Mouse (Mus musculus) stomach, embryonic 14.5 days (tissue): Measurements from ENCODE around the gene Usp21. TPM values are rescaled to one million over a fixed set of nuclear protein-coding genes. Genes with fewer than 3 reads are reported as not detected.
"Not testable (repeated sequence)": the region's sequence is repeated elsewhere in the genome, so short reads cannot be mapped to it uniquely, and the experiment has no call there.

Source experiments
- ATAC-seq: fragments of 200-750 bp; cut with Nextera tagmentation; 2 replicates; pipeline ENCODE4 v1.8.0; 2017; ENCODE audit warnings: low read depth, moderate TSS enrichment; ENCODE audit not compliant: insufficient number of reproducible peaks, insufficient read depth, low FRiP score
- H3K27ac ChIP-seq: fragments of 300-500 bp; sonication (generic); 2 replicates; pipeline ENCODE4 v1.5.1; 2014; ENCODE audit warnings: mild to moderate bottlenecking, low read length, moderate library complexity, mixed read lengths
- H3K27me3 ChIP-seq: fragments of 300-500 bp; sonication (generic); 2 replicates; pipeline ENCODE4 v1.6.1; 2014; ENCODE audit warnings: low read length, control low read depth, mixed read lengths; ENCODE audit not compliant: control insufficient read depth, insufficient read depth
- H3K36me3 ChIP-seq: fragments of 300-500 bp; sonication (generic); 2 replicates; pipeline ENCODE4 v1.6.1; 2014; ENCODE audit warnings: mild to moderate bottlenecking, control low read depth, low read length, moderate library complexity, mixed read lengths; ENCODE audit not compliant: control insufficient read depth, insufficient read depth
- H3K4me1 ChIP-seq: fragments of 300-500 bp; sonication (generic); 2 replicates; pipeline ENCODE4 v1.6.1; 2014; ENCODE audit warnings: low read length, control low read depth, mixed read lengths; ENCODE audit not compliant: control insufficient read depth, insufficient read depth
- H3K4me2 ChIP-seq: fragments of 300-500 bp; sonication (generic); replicated peaks from 2 replicates; pipeline ENCODE4 v1.6.1; 2014; ENCODE audit warnings: low read depth, low read length, control low read depth
- H3K4me3 ChIP-seq: fragments of 300-500 bp; sonication (generic); 2 replicates; pipeline ENCODE4 v1.5.1; 2014; ENCODE audit warnings: low read depth, low read length, control low read depth
- H3K9ac ChIP-seq: fragments of 300-500 bp; sonication (generic); replicated peaks from 2 replicates; pipeline ENCODE4 v1.6.1; 2014; ENCODE audit warnings: low read depth, mild to moderate bottlenecking, control low read depth, low read length, moderate library complexity, mixed read lengths
- H3K9me3 ChIP-seq: fragments of 300-500 bp; sonication (generic); 2 replicates; pipeline ENCODE4 v1.6.1; 2016; ENCODE audit warnings: low read depth, low read length, control low read depth; ENCODE audit not compliant: control insufficient read depth
- WGBS: fragments of 180-500 bp; shearing (Covaris S2); extraction: QIAGEN DNeasy Blood & Tissue Kit; methylation state at CpG from one replicate; pipeline ENCODE4 v1.1.7; 2014; 5-methylcytosine and 5-hydroxymethylcytosine counted together
- polyA plus RNA-seq: library from polyadenylated mRNA; unstranded; fragments of >200 nt; fragmentation: Nextera tagmentation; extraction: Ambion mirVana; gene quantifications from 2 replicates; pipeline ENCODE4 v1.2.1, GENCODE M21; 2014

Usp21 gene
- polyA plus RNA-seq, 1 experiment from 2014 or later, result 70.6 TPM

GRCm38 (mm10) chr1:171321415-171321814 lies 33.6 kb upstream of the Usp21 start:
- H3K4me2 ChIP-seq, result no peak overlapping the region
- H3K4me1 ChIP-seq, result no peaks in the 10 kb centered on the region
- H3K4me3 ChIP-seq, result no peak overlapping the region
- no peaks in the 10 kb centered on the region for H3K9me3 ChIP-seq
- H3K36me3 ChIP-seq, result no peaks in the 10 kb centered on the region
- H3K27ac ChIP-seq, result no peak overlapping the region
- H3K9ac ChIP-seq, result no peak overlapping the region
- no peaks in the 10 kb centered on the region for H3K27me3 ChIP-seq
- no peak for ATAC-seq

GRCm38 (mm10) chr1:171320151-171320550 lies 32.4 kb upstream of the Usp21 start:
- no peak overlapping the region for H3K27ac ChIP-seq
- no peak overlapping the region for H3K9ac ChIP-seq
- H3K36me3 ChIP-seq, result no peaks in the 10 kb centered on the region
- H3K27me3 ChIP-seq, result no peaks in the 10 kb centered on the region
- H3K9me3 ChIP-seq, result no peaks in the 10 kb centered on the region
- no peak for ATAC-seq
- WGBS, result 27% methylated on average over 5 of the region's 5 CpGs
- H3K4me2 ChIP-seq, result no peak overlapping the region
- no peak overlapping the region for H3K4me3 ChIP-seq
- H3K4me1 ChIP-seq, result no peaks in the 10 kb centered on the region

GRCm38 (mm10) chr1:171319748-171320147 lies 32.0 kb upstream of the Usp21 start:
- WGBS, result 17% methylated on average over 7 of the region's 7 CpGs
- H3K4me1 ChIP-seq, result no peaks in the 10 kb centered on the region
- H3K9ac ChIP-seq, result no peak overlapping the region
- no peak overlapping the region for H3K27ac ChIP-seq
- ATAC-seq, result no peak
- H3K36me3 ChIP-seq, result no peaks in the 10 kb centered on the region
- H3K4me2 ChIP-seq, result no peak overlapping the region
- no peaks in the 10 kb centered on the region for H3K27me3 ChIP-seq
- no peaks in the 10 kb centered on the region for H3K9me3 ChIP-seq
- no peak overlapping the region for H3K4me3 ChIP-seq

GRCm38 (mm10) chr1:171309321-171309720 lies 21.5 kb upstream of the Usp21 start:
- 69% methylated on average over 2 of the region's 2 CpGs for WGBS
- Histone ChIP-seq H3K27ac (no peak overlapping the region), H3K36me3 (no peaks in the 10 kb centered on the region), H3K4me1 (no peaks in the 10 kb centered on the region), H3K4me3 (no peak overlapping the region), H3K4me2 (no peak overlapping the region), H3K27me3 (no peaks in the 10 kb centered on the region), H3K9me3 (no peaks in the 10 kb centered on the region), H3K9ac (no peak overlapping the region)
- no peak for ATAC-seq

- not testable (repeated sequence) for H3K4me1 ChIP-seq, H3K36me3 ChIP-seq, H3K27me3 ChIP-seq, H3K4me3 ChIP-seq, H3K4me2 ChIP-seq, ATAC-seq, H3K9ac ChIP-seq, H3K27ac ChIP-seq, H3K9me3 ChIP-seq
- 72% methylated on average over 5 of the region's 5 CpGs for WGBS
Observed at GRCm38 (mm10) chr1:171306157-171306556, 18.4 kb upstream of the Usp21 start.

- no peak overlapping the region for H3K27ac ChIP-seq
- 53% methylated on average over 3 of the region's 3 CpGs for WGBS
- peaks cover 6% of the 10 kb centered on the region; the same call in 1 of the 2 replicates for H3K4me1 ChIP-seq
- H3K27me3 ChIP-seq, result no peaks in the 10 kb centered on the region
- no peak overlapping the region for H3K9ac ChIP-seq
- no peak for ATAC-seq
- H3K36me3 ChIP-seq, result no peaks in the 10 kb centered on the region
- no peaks in the 10 kb centered on the region for H3K9me3 ChIP-seq
- no peak overlapping the region for H3K4me3 ChIP-seq
- no peak overlapping the region for H3K4me2 ChIP-seq
Observed at GRCm38 (mm10) chr1:171298226-171298625, 10.4 kb upstream of the Usp21 start.

GRCm38 (mm10) chr1:171295063-171295402 lies 7.2 kb upstream of the Usp21 start:
- WGBS, result 13% methylated on average over 3 of the region's 3 CpGs
- Histone ChIP-seq H3K9ac (0 out of 2 replicates have a peak overlapping the region, but pooled peaks have one; percentile 68), H3K36me3 (peaks cover 1% of the 10 kb centered on the region; the same call in 1 of the 2 replicates), H3K27me3 (no peaks in the 10 kb centered on the region), H3K4me3 (peak overlapping the region; percentile 63), H3K4me1 (peaks cover 7% of the 10 kb centered on the region; the same call in 1 of the 2 replicates), H3K27ac (peak overlapping the region; percentile 95), H3K4me2 (peak overlapping the region; percentile 38), H3K9me3 (no peaks in the 10 kb centered on the region)
- no peak for ATAC-seq

- under 1% methylated on average over 42 of the region's 42 CpGs for WGBS
- Histone ChIP-seq H3K4me1 (peaks cover 7% of the 10 kb centered on the region; the same call in 1 of the 2 replicates), H3K36me3 (peaks cover 6% of the 10 kb centered on the region), H3K27ac (peak within 1 kb of the TSS; percentile 95), H3K4me3 (peak within 1 kb of the TSS; percentile 63), H3K27me3 (no peaks in the 10 kb centered on the region), H3K9ac (peak within 1 kb of the TSS; percentile 68), H3K4me2 (peak within 1 kb of the TSS; percentile 82), H3K9me3 (no peaks in the 10 kb centered on the region)
- ATAC-seq, result peak; percentile 86
Observed at GRCm38 (mm10) chr1:171294298-171295062, 6.7 kb upstream of the Usp21 start, which contains the start of gene Ufc1. Gene Ufc1, minus strand, starts transcription at chr1:171295024.

GRCm38 (mm10) chr1:171293906-171294297 lies 6.1 kb upstream of the Usp21 start:
- peak overlapping the region; percentile 82 for H3K4me2 ChIP-seq
- peak overlapping the region; percentile 95 for H3K27ac ChIP-seq
- peaks cover 12% of the 10 kb centered on the region for H3K36me3 ChIP-seq
- H3K27me3 ChIP-seq, result no peaks in the 10 kb centered on the region
- peaks cover 7% of the 10 kb centered on the region; the same call in 1 of the 2 replicates for H3K4me1 ChIP-seq
- no peaks in the 10 kb centered on the region for H3K9me3 ChIP-seq
- peak overlapping the region; percentile 68 for H3K9ac ChIP-seq
- 39% methylated on average over 5 of the region's 5 CpGs for WGBS
- peak overlapping the region; percentile 63 for H3K4me3 ChIP-seq
- ATAC-seq, result no peak
